Mouse (Mus musculus) liver, embryonic 14.5 days (tissue): ENCODE data around the gene Fam184b.

Experiments
- CTCF ChIP-seq: IDR thresholded peaks from 2 replicates; pipeline ENCODE4 v1.5.1; 2016; ENCODE audit warnings: antibody characterized with exemption, low read depth, control low read depth
- EP300 ChIP-seq: IDR thresholded peaks from 2 replicates; pipeline ENCODE4 v1.6.1; 2016; ENCODE audit warnings: antibody characterized with exemption, low read depth

DNA sequence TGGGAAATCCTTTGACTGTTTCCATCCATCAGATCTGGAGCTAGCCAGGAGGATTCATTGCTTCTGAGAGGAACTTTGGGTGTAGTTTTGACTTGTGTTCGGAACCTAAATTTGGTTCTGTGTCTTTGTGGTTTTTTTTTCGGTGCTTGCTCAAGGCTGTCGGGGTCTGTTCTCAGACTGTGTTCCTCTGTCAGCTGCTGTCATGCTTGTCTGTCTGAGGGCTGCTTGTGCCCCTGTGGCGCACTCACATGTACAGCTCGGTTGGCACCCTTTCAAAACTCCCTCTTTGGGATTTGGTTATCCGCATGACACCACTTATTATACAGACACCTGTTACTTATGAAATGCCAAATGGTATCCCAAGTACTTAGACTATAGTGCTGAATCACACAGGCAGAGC lies 117.8 kb downstream of the Fam184b start:
- no peak for TF ChIP-seq EP300
- no peak for TF ChIP-seq CTCF
